Mouse (Mus musculus): ENCODE results near the gene Nek1.

- TF ChIP-seq CTCF (conservative IDR thresholded peaks at IDR 0.05; ENCODE audit: insufficient read depth, insufficient read length, low read depth, low read length) (no peak), POLR2A (IDR thresholded peaks at IDR 0.05; ENCODE audit: low read depth, low read length) (no peak)
Observed at GRCm38 (mm10) chr8:60965306-60965705, 27.7 kb upstream of the Nek1 start.
